Mouse (Mus musculus): Measurements from ENCODE around the gene Ugt1a8.
"Not testable (repeated sequence)": the region's sequence is repeated elsewhere in the genome, so short reads cannot be mapped to it uniquely, and the experiment has no call there.

Ugt1a8 gene

DNA sequence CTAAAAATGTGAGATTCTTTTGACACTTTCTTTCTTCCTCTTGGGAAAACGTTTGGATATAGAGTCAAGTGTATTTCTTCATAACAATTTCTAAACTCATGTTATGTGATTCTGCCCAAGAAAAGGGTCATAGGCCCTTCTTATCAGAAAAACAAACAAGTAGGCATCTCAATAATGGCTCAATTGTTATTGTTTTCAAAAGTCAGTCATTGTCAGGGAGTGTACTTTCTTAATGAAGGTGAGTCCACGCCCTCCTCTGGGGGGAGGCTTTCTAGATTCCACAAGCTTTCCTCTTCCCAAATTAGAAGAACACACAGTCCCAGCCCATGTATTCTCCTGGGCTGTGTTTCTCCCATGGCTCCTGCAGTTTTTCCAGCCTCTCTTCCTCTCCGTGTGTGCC lies at the start of gene Ugt1a8:
Ugt1a8 (plus strand) TSS at position 301 of the 400 bp plus-strand sequence.
- DNase-seq (ENCODE audit: low spot score in 2 of 2), result no peak

DNA sequence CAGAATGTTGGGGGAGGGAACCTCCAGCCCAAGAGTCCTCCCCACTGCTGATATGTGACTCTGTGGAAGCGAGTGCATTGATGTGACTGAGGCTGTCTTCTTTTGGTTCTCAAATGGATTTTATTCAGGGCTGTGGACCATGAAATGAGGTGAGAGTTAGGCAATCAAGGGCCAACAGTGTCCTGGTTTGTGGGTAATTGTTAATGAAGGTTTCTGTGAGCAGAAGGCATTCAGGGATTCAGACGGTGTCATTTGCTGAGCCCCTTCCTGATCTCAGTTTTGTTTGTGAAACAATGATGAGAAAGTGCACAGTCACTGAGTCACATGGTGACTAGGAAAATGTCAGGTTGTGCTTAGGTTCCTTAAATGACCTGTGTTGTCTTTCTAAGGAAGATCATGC lies 44.6 kb upstream of the Ugt1a8 start:
- not testable (repeated sequence) for DNase-seq (ENCODE audit: low spot score in 2 of 2)

DNA sequence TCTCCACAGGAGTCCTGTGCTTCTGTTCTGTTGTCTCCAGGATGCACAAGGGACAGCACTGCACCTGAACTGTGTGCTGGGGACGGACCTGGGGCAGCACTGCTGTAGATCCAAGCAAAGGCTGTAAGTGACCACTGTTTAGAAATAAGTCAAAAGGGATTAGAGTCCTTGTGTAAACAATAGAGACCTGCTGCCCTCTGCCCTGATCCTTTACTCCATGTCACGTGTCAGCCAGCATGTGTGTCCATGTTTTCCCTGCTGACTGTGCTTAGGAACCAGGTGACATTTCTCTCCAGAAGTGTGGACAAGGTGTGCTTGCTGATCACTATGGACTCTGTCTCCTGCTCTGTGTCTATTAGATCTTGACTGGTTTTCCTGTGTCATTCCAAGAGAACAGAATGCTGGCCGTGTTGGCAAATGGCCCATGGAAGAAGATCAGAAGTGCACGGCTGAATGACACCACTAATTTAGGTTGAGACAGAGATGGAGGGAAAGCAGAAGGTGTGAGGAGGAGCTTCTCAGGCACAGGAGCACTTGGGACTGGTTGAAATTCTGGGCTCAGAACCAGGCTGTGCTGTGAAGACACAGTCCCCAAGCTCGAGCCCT lies 42.7 kb upstream of the Ugt1a8 start:
- DNase-seq (ENCODE audit: low spot score in 2 of 2), result not testable (repeated sequence)

DNA sequence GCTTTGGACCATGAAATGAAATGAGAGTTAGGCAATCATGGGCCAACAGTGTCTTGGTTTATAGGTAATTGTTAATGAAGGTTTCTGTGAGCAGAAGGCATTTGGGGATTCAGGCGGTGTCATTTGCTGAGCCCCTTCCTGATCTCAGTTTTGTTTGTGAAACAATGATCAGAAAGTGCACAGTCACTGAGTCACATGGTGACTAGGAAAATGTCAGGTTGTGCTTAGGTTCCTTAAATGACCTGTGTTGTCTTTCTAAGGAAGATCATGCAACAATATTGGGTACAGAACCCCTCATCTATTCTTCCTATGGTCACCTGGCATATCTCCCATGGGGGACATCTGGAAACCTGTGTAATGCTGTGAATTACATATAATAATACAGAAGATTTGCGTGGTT lies 40.2 kb upstream of the Ugt1a8 start:
- not testable (repeated sequence) for DNase-seq (ENCODE audit: low spot score in 2 of 2)

DNA sequence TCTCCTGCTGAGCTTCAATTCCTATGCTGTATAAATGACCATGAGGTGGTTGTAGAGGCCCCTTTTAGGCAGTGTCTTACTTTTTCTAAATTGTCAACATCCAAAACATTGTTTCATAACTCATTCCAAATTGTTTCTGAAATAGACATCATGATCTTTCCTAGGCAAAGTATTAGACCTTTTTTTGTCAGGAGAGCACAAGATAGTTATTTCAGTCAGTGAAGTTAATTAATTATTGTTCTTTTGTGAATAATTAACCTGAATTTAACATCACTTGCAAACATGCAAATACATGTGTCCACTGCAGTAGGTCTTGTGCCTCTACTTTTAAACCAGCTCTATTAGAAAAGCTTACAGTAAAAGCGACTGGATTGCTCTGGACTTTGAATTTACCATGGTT lies 32.5 kb upstream of the Ugt1a8 start, which contains the start of gene Ugt1a10:
Ugt1a10 (plus strand) TSS at position 301 of the 400 bp plus-strand sequence.
- DNase-seq (ENCODE audit: low spot score in 2 of 2), result no peak

DNA sequence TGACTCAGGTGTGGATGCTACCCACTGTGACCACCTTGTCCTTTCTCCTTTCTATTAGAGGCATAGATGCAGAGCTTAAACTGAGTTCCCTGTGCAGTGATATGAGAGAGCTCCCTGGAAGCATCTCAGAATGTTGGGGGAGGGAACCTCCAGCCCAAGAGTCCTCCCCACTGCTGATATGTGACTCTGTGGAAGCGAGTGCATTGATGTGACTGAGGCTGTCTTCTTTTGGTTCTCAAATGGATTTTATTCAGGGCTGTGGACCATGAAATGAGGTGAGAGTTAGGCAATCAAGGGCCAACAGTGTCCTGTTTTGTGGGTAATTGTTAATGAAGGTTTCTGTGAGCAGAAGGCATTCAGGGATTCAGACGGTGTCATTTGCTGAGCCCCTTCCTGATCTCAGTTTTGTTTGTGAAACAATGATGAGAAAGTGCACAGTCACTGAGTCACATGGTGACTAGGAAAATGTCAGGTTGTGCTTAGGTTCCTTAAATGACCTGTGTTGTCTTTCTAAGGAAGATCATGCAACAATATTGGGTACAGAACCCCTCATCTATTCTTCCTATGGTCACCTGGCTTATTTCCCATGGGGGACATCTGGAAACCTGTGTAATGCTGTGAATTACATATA lies 21.0 kb upstream of the Ugt1a8 start:
- not testable (repeated sequence) for DNase-seq (ENCODE audit: low spot score in 2 of 2)

DNA sequence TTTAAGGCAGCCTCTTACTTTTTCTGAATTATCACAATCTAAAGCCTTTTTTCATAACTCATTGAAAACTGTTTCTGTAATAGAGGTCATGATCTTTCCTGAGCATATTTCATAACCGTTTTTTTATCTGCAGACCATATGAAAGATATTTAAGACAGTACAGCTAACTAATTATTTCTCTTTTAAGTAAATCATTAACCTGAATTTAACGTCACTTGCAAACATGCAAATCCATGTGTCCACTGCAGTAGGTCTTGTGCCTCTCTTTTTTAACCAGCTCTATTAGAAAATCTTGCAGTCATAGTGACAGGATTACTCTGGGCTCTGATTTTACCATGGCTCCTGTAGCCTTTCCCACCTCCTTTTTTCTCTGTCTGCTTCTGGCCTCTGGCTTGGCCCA lies 17.1 kb upstream of the Ugt1a8 start, which contains the start of gene Ugt1a9:
Ugt1a9 (plus strand) TSS at position 306 of the 400 bp plus-strand sequence.
- DNase-seq (ENCODE audit: low spot score in 2 of 2), result no peak

DNA sequence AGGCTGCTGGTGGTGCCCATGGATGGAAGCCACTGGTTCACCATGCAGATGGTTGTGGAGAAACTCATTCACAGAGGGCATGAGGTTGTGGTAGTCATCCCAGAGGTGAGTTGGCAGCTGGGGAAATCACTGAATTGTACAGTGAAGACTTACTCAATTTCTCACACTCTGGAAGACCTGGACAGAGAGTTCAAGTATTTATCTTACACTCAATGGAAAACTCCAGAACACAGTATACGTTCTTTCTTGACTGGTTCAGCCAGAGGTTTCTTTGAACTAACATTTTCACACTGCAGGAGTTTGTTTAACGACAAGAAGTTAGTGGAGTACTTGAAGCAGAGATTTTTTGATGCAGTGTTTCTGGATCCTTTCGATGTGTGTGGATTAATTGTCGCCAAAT lies 16.7 kb upstream of the Ugt1a8 start:
- no peak for DNase-seq (ENCODE audit: low spot score in 2 of 2)

DNA sequence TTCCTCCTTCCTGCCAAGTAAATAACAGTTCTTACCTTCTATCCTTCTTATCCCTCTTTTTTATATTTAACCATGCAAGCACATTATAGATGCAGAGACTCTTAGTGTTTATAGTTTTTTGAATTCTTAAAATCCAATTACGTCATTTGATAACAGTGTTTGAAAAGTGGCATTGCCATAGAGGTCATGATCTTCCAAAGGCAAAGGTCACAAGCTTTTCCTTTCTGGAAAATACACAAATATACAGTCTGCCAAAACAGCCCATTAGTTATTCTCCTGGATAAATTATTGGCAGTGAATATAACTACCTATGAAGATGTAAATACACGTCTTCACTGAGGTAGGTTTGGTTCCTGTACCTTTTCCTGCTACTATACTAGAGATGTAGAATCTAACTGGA lies 13.1 kb upstream of the Ugt1a8 start:
- no peak for DNase-seq (ENCODE audit: low spot score in 2 of 2)

DNA sequence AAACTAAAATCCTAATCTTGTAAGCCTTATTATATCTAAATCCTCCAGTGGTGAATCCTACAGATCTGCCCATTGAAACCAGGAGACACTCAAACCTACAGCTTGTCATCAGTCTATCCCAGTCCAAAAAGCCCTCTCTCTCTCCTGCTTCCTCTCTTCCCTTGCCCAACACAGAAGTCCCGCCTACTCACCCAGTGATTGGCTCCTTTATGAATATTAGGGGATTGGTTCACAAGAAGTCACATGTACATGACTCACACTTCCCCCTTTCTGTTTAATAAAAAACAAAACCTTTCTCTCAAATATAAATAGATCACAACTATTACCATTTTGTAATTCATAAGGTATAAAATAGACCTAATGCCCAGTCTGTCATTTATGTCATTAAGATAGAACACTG lies 10.5 kb upstream of the Ugt1a8 start:
- DNase-seq (ENCODE audit: low spot score in 2 of 2), result no peak

DNA sequence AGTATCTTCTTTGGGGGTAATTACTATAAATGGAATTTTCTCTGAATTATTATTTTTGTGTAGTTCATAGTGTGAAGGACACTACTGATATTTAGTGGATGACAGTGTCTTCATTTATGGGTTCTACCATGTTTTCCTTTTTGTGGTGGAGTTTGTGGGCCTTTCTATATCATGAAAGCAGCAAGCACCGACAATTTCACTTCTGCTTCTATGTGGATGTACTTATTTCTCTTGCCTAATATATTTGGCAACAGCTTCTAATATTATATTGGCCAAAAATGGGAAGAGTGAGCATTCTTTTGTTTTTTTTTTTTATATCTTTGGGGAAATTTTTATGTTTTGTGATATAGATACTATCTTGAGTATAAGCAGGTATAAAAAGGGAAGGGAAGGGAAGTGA lies 5.9 kb upstream of the Ugt1a8 start:
- DNase-seq (ENCODE audit: low spot score in 2 of 2), result no peak

DNA sequence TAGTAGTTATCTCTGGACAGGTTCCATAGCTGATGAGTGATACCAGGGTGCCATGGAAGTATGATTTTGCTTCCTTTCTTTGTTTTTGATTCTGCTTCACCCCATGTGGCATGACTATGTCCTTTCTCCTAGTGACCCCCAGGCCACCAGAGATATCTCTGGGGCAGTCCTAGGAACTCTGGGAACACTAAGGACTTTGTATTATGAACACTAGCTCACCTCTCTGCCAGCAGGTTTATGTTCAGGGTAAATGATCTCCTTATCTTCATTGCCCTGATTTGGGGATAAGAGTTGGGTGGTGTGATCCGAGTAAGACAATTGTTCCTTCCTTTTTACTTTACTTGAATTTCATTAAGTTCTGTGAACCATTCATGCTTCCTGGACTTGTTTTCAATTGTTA lies 1.5 kb upstream of the Ugt1a8 start:
- DNase-seq (ENCODE audit: low spot score in 2 of 2), result no peak

DNA sequence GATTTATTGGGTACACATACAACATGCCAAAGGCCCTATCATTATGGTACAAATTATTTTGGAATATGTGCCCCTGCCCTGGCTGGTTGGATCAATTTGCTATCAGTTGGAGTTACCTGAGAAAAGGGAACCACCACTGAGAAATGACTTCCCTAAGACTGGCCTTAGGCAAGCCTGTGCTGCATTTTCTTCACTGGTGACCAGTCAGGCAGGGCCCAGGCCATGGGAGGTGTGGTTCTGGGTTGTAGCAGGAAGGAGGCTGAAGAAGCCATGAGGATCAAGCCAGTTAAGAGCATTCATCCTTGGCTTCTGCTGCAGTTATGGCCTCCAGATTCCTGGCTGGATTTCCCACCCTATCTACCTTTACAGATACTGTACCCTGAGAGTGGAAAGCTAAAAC lies 4.7 kb downstream of the Ugt1a8 start:
- DNase-seq (ENCODE audit: low spot score in 2 of 2), result no peak

DNA sequence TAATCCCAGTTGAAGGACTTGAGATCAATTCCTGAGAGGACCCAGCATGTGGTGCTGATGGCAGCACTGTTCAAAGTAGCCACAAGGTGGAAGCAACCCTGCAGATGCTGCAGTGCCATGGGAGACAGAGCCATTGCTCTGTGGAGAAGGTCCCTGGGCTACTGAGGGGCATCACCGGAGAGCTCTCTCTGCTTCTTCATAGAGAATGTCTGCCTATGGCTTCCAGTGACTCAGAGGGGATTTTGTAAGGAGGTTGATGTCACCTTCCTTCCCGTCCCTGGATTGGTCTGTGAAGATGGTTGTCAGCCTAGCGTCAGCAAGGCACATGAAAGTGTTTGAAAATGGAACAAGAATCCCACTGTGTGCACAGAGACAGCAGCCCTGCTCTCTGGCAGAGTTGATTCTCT lies 6.7 kb downstream of the Ugt1a8 start:
- DNase-seq (ENCODE audit: low spot score in 2 of 2), result not testable (repeated sequence)

DNA sequence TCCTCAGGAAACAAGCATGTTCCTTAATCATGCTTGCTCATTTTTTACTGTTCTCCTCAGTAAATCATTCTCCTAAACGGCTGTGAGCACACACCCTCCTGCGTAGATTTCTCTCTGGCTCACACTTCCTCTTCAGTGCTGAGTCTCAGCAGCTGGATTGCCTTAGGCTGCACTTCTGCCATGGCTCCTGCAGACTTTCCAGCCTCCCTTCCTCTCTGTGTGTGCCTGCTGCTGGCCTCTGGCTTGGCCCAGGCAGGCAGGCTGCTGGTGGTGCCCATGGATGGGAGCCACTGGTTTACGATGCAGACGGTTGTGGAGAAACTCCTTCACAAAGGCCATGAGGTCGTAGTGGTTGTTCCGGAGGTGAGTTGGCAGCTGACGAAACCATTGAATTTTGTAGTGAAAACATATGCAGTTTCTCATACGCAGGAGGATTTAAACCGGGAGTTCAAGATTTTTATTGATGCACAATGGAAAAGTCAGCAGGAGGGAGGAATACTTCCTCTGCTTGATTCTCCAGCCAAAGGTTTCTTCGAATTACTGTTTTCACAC lies 7.4 kb downstream of the Ugt1a8 start, which contains the start of gene Ugt1a7c:
Ugt1a7c (plus strand) TSS at position 122 of the 552 bp plus-strand sequence.
- peak in 1 of 2 experiments; percentile 43 for DNase-seq (ENCODE audit: low spot score in 2 of 2)

DNA sequence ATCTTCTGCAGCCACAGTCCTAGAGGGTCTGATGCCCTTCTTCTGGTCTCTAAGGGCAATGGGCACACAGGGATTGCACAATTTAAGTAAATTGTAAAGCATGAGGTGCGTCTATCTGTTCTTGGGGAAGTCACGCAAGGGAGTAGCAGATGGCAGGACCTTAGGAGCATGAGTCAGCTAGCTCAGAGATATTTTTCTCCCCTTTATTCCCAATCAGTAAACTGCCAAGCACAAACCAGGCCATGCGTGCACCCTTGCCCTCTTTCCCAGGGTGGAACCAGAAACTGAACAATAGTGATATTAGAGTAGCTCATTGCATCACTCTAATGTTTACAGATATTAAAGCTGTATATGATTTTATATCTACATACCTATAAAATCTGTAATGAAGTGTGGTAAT lies 10.9 kb downstream of the Ugt1a8 start:
- not testable (repeated sequence) for DNase-seq (ENCODE audit: low spot score in 2 of 2)

DNA sequence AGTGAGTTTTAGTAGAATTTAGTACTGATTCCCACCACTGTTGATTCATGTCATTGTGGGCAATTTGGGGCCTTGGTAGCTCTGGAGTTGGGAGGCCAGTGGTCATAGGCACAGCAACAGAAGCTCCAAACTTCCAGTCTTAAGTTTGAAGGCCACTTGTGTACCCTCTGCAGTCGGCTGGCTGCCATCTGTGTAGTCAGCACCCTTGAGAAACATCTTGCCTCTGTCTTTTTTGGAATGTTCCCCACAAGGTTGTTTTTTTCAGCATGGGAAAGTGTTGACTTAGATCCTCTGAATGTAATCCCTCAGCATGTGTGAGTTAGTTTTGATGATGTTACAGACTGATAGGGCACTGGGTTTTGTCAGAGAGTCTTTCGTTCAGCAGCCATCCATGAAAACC lies 12.1 kb downstream of the Ugt1a8 start:
- not testable (repeated sequence) for DNase-seq (ENCODE audit: low spot score in 2 of 2)

DNA sequence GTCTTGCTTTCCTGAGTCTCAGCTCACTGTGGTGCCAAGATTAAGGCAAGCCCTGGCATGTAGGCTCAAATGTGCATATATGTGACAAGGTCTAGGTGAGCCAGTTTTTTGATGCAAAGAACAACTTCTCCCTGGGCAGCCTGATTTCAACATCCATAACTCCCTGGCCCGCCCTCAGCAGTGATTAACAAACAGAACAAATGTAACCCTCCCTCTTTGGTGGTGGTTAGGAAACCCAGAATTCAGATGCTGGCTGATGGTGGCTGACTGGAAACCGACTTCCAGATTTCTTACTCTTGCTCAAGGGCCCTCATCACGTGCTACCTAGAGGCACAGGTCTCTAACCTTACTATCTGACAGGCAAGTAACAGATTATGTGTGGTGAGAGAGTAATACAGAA lies 15.4 kb downstream of the Ugt1a8 start, which contains the start of gene Ugt1a6b:
Ugt1a6b (plus strand) TSS at position 234 of the 400 bp plus-strand sequence.
- not testable (repeated sequence) for DNase-seq (ENCODE audit: low spot score in 2 of 2)

DNA sequence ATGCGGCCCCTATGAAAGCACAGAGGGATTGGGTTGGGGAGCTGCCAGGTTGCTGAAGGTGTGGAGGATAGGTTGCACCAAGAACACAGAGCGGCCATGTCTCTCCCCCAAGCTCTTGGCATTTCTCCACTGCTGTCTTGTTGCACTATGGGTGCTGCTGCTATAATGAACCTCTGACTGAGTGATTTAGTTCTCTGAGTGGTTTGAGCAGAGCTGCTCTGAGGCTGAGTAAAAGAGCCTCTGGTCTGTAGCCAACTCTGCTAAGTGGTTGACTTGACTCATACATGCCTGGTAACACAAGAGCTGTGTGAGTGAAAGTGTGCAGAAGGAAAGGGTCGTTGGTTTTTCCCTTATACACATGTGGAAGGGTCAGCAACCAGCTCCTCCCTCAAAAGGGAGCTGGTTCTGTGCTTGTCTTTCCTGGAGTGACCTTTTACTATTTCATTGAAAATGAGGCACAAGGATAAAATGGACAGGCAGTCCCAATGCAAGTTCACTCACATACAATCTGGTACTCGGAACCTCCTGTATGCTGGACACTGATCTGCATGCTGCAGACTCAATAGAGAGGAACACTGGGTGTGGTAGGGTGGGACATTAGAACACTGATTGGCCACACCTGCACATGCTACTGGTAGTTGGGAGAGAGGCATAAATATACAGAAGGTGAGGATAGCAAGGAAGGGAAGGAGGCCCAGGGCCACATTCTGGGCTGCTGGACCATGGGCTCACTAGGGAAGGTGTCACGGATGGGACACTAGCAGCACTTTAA lies 16.3 kb downstream of the Ugt1a8 start:
- not testable (repeated sequence) for DNase-seq (ENCODE audit: low spot score in 2 of 2)

DNA sequence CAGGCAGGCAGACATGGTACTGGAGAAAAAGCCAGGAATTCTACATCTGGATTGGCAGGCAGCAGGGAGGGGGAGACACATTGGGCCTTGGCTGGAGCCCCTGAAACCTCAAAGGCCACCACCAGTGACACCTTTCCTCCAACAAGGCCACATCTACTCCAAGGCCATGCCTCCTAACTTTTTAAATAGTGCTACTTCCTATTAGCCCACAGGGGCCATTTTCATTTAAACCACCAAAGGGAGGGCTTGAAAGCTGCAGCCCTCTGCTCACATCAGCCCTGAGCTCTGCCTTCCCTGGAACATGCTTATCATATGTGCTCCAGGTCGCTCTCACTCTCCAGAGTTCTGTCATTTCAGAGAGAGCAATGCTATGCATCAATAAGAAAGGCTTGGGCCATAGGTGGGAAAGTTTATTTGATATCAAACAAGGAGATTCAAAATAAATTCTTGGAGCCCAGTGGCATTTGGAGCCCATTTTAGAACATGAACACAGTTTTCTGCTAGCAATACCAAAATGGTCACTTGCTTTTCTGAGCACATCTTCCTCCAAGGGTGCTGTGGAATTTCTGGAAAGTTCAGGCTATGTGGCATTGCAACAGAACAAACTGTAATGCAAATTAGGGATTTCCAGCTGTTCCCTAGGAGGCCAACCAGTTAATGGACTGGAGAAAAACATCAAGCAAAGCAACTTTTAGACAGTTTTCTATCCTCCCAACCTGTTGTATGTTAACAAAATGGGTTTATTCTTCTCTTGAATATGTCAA lies 17.2 kb downstream of the Ugt1a8 start:
- DNase-seq (ENCODE audit: low spot score in 2 of 2), result no peak

DNA sequence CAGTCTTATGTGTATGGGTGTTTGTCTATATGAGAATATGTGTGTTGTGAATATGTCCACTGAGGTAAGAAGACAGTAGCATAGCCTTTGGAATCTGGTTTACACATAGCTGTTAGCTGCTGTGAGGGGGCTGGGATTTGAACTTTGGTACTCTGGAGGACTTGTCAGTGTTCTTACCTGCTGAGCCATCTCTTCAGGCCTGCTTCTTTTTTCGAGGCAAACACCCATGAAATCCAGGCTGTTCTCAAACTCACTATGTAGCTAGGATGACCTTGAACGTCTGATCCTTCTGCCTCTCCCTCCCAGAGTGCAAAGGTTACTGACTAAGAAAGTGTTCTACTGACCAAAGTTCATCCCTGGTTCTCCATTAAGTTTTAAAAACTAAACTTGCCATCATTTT lies 18.0 kb downstream of the Ugt1a8 start:
- DNase-seq (ENCODE audit: low spot score in 2 of 2), result no peak
